Mouse (Mus musculus) Patski (cell line): ENCODE results near the gene Wars. TPM values are rescaled to one million over a fixed set of nuclear protein-coding genes. Genes with fewer than 3 reads are reported as not detected.
"Not testable (repeated sequence)": the region's sequence is repeated elsewhere in the genome, so short reads cannot be mapped to it uniquely, and the experiment has no call there.

Source experiments
- ATAC-seq: fragments of 100-300 bp; one replicate; pipeline ENCODE4 v1.8.0; 2021
- CTCF ChIA-PET: fragments of 350-600 bp; sonication (Branson Sonifier 250); formaldehyde crosslinking; loops from one replicate; lab custom pipeline; 2022; ENCODE audit warnings: inconsistent platforms; lab: Charles Lee
- POLR2A ChIA-PET: fragments of 350-600 bp; sonication (Branson Sonifier 250); formaldehyde crosslinking; loops from one replicate; lab custom pipeline; 2022; ENCODE audit warnings: antibody characterized with exemption, inconsistent platforms; lab: Charles Lee
- DNase-seq: peaks from one replicate; pipeline ENCODE4 v3.0.0-alpha.2; 2011; ENCODE audit warnings: low read depth, low spot score
- H3K27me3 ChIP-seq: fragments of 371-371 bp; one replicate; pipeline ENCODE4 v1.5.1; 2021
- CTCF ChIP-seq: fragments of 100-300 bp; IDR thresholded peaks from one replicate; pipeline ENCODE4 v1.5.1; 2021
- in situ Hi-C: fragments of 300-500 bp; cut with MboI; formaldehyde crosslinking; loops from 3 replicates; pipeline ENCODE4 v1.11.1; 2018; ENCODE audit warnings: low pct_unique_long_range_greater_than_20kb, mixed read lengths
- polyA plus RNA-seq: library from polyadenylated mRNA; unstranded; gene quantifications from one replicate; pipeline ENCODE4 v1.2.3, GENCODE M21; 2021

Gene Wars
- polyA plus RNA-seq, 1 experiment from 2014 or later, result 77.1 TPM

DNA sequence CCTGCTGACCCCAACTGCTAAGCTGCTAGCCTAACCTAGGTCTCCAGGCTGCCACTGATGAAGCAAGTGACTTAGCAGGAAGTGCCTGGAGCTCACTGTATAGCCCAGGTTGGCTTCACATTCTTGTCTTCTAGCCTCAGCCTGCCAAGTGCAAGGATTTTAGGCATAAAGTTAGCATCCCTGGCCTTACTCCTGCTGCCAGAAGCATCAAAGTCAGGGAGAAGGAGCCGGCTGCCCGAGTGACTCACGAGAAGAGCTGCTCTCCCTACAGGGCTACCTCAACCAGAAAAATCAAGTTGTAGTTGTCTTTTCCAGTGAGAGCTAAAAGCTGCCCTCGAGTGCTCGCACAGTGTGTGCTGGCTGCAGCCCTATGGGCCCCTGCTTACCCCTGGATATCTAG lies 35.5 kb downstream of the Wars start:
- POLR2A ChIA-PET, result interaction anchor here (0.5 kb wide), 1 partner anchor 276 kb away, joined by 3 read pairs; no protein-coding TSS in a partner anchor
- in situ Hi-C loops, result no loop called here
- H3K27me3 ChIP-seq, result no peaks in the 10 kb centered on the region
- no peak for DNase-seq
- no peak for TF ChIP-seq CTCF
- CTCF ChIA-PET, result interaction anchor here (1.6 to 1.8 kb wide), 2 partner anchors 10 to 21 kb away, joined by 3 to 4 read pairs; no protein-coding TSS in a partner anchor
- no peak for ATAC-seq

DNA sequence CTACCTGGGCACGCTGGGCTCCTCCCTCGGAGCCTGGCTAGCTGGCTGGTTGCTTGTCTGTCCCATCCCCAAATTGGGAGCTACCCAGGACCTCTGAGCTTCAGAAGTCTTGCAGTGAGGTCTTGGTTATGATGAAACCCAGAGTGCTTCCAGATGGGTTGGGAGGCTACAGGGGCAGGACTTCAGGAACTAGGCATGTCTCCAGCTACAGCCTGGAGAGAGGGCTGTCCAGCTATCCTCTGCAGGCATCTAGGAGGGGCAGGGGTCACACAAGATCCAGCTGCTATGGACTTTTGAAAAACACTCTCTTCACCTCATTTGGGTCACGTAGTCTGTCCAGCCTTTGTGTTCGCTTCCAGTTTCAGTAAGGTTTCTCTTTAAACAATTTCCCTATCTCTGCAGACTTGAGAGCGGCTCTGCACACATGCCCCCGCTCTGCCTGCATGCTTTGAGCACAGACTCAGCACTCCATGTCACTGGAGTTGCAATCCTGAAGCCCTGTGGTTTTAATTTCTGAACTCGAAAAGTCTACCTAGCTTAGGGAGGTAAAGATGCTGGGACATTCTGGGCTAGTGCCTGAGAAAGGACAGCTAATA lies 36.3 kb downstream of the Wars start:
- CTCF ChIA-PET, result interaction anchor here (1.6 to 1.8 kb wide), 2 partner anchors 11 to 20 kb away, joined by 3 to 4 read pairs; no protein-coding TSS in a partner anchor
- POLR2A ChIA-PET, result no interaction called here
- in situ Hi-C loops, result no loop called here
- TF ChIP-seq CTCF, result no peak
- ATAC-seq, result no peak
- DNase-seq, result no peak
- H3K27me3 ChIP-seq, result no peaks in the 10 kb centered on the region

DNA sequence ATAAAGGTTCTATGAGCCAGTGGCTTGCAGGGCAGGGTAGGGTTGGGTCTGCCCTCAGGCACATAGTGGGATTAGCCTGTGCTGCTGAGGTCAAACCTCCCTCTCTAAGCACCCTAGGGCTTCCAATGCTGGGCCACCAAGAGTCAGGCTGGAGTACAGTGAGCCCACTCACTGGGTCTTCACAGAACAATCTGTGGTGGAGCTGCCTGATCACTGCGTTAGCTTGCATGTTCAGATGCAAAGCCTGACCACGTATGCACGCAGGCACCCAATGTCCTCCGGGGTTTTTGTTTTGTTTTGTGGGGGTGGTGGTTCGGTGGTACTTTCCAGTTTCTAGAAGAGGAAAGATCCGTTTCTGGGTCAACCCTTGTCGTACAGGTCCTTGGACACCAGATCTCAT lies 36.9 kb downstream of the Wars start:
- H3K27me3 ChIP-seq, result no peaks in the 10 kb centered on the region
- in situ Hi-C loops, result no loop called here
- no peak for ATAC-seq
- DNase-seq, result no peak
- TF ChIP-seq CTCF, result no peak
- ChIA-PET POLR2A (no interaction called here), CTCF (interaction anchor here (1.2 to 1.8 kb wide), 2 partner anchors 12 to 15 kb away, joined by 3 to 4 read pairs; no protein-coding TSS in a partner anchor)

DNA sequence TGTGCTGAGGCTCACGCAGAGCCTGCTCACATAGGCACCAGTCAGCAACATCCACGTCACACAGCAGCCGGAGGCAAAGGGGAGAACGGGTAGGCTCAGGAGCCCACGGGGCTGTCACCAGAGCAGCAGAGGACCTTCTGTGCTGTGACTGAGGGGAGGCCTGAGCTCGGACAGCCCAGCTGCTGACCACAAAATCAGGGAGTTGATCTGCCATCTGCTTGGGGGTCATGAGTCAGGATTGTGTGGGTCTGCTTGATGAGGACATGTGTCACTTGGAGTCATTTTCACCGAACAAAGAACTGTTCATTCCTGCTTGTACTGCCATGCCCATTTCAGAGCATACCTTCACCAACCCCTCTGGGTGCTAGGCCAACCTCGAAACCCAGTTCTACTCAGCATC lies 37.8 kb downstream of the Wars start:
- in situ Hi-C loops, result no loop called here
- ATAC-seq (no peak), DNase-seq (no peak)
- H3K27me3 ChIP-seq, result no peaks in the 10 kb centered on the region
- ChIA-PET POLR2A (no interaction called here), CTCF (interaction anchor here (1.2 kb wide), 1 partner anchor 16 kb away, joined by 3 read pairs; no protein-coding TSS in a partner anchor)
- no peak for TF ChIP-seq CTCF

DNA sequence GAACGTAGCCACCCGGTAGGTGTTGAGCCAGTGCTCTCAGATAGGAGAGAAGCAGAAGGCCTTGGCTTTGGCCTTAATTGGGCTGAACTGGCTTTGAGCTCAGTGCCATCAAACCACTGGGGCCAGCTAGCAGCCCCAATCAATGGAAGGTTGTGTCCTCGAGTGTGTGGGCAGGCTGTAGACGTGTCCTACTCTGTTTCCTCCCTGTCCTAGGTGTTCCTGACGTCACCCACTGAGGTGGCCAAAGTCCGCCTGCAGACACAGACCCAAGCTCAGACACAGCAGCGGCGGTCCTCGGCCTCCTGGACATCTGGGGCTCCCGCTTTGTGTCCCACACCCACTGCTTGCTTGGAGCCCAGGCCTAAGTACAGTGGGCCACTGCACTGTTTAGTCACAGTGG lies 38.9 kb downstream of the Wars start:
- DNase-seq (no peak), ATAC-seq (no peak)
- in situ Hi-C loops, result no loop called here
- ChIA-PET CTCF (no interaction called here), POLR2A (no interaction called here)
- no peaks in the 10 kb centered on the region for H3K27me3 ChIP-seq
- no peak for TF ChIP-seq CTCF

DNA sequence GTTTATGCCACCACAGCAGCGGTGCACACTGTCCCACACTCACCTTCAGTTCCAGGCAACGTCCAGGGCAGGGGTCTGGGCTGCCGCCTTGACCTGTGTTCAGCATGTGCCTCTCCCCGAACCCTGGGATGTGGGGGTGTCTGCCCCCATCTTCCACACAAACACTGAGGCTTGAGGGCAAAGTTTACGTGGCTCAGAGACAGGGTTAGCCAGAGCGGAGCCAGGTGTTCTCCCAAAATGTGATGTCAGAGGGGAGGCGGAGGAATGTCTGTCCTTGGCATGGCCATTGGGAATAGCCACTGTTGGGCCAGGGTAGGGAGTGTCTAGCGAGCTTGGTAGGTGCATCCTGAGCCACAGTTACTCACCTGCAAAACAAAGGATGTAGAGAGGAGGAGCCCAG lies 41.2 kb downstream of the Wars start:
- DNase-seq, result no peak
- in situ Hi-C loops, result no loop called here
- ChIA-PET POLR2A (no interaction called here), CTCF (no interaction called here)
- no peaks in the 10 kb centered on the region for H3K27me3 ChIP-seq
- TF ChIP-seq CTCF, result no peak
- no peak for ATAC-seq

DNA sequence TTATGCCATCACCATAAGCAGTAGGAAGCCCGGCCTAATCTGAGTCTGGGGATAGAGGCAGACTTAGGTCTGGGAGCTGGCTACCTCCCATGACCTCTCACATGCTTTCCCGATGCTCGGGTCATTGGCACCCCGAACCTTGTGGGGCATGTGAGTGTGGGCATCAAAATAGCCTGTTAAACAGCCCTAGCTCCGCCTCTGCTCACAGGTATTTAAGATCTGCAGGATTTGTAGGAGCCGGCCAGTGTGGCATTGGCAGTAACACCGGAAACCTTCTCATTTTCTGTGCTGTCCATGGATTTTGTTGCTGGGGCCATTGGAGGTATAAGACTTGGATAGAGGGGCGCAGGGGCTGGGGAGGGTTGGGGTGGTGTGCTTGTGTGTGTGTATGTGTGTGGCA lies 43.1 kb downstream of the Wars start:
- TF ChIP-seq CTCF, result no peak
- ATAC-seq, result no peak
- DNase-seq, result no peak
- ChIA-PET POLR2A (interaction anchor here (1.2 kb wide), 1 partner anchor 9 kb away, joined by 3 read pairs; no protein-coding TSS in a partner anchor), CTCF (no interaction called here)
- in situ Hi-C loops, result no loop called here
- H3K27me3 ChIP-seq, result no peaks in the 10 kb centered on the region

DNA sequence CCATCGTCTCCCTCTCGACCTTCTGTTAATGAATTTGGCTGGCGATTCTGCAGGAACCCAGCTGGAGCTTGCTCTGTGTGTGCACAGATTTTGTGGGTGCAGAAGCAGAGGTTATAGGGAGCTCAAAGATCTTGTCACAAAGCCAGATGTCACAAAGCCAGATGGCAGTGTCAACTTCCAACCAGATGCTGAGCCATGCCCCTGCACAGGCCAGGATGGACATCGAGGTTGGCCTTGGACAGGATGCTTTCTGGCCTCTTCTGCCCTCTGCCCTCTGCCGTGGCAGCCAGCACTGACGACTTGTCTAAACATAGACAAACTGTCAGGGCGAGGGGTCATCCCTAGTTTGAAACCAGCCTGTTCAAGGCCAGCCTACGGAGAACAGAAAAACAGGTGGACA lies 43.8 kb downstream of the Wars start:
- ATAC-seq (no peak), DNase-seq (no peak)

DNA sequence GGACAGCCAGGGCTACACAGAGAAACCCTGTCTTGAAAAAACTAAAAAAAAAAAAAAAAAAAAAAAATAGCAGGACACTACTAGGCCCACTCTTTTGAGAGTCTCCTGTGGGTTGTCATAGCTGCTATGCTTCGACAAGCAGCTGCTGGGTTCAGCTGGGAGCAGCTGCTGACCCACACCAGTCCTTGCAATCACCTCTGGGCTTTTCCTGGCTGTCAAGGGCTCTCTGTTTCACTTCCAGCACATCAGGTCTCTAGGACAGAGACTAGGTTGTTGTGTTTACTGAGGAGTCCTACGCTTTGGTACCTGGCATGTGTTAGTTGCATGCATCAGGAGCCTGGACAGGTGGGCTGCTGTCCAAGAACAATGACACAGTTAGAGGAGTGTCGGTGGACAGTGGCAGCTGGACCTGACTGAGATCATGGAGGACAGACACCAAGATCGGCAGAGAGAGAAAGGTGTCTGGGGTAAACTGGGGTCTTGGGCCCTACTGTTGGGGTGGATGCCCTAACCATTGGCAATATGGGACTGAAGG lies 44.4 kb downstream of the Wars start:
- POLR2A ChIA-PET, result no interaction called here
- CTCF ChIA-PET, result interaction anchor here (1.2 kb wide), 1 partner anchor 10 kb away, joined by 3 read pairs; no protein-coding TSS in a partner anchor
- no peak for DNase-seq

More for the DNA sequence above, 43.8 kb downstream of the Wars start:
- ChIA-PET CTCF (interaction anchor here (1.2 kb wide), 1 partner anchor 11 kb away, joined by 3 read pairs; no protein-coding TSS in a partner anchor), POLR2A (no interaction called here)
- H3K27me3 ChIP-seq, result no peaks in the 10 kb centered on the region
- in situ Hi-C loops, result no loop called here
- TF ChIP-seq CTCF, result no peak

DNA sequence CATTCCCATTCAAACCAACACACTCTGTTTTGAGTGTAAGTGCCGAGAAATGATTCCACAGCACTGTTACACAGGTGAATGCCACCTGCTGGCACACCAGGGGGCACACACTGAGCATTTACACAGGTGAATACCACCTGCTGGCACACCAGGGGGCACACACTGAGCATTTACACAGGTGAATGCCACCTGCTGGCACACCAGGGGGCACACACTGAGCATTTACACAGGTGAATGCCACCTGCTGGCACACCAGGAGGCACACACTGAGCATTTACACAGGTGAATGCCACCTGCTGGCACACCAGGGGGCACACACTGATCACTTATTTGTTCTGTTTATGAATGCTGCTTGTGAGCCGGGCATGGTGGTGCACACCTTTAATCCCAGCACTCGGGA lies 45.9 kb downstream of the Wars start:
- H3K27me3 ChIP-seq, ATAC-seq, in situ Hi-C loops: not testable (repeated sequence)

More for the DNA sequence above, 44.4 kb downstream of the Wars start:
- no peaks in the 10 kb centered on the region for H3K27me3 ChIP-seq
- ATAC-seq, result no peak
- in situ Hi-C loops, result no loop called here
- TF ChIP-seq CTCF, result no peak

DNA sequence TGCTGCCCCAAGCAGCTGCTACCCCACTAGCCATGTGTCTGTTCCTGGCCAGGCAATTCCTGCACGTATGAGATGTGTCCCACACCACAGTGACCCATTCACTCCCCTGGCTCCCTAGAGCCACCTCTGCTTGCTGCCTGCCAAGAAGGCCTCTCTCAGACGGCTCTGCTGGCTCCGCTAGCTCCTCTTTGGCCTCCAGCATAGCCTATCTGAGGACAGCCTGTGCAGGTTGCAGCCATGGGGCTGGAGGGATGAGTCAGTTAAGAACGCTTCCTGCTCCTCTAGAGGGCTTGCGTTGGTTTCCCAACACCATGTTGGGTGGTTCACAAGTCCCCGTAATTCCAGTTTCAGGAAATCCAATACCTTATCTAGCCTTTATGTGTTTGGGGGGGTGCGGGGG lies 51.3 kb downstream of the Wars start:
- ATAC-seq, result no peak
- ChIA-PET CTCF (no interaction called here), POLR2A (no interaction called here)
- DNase-seq, result no peak
- in situ Hi-C loops, result no loop called here
- TF ChIP-seq CTCF, result no peak
- H3K27me3 ChIP-seq, result no peaks in the 10 kb centered on the region

More for the DNA sequence above, 45.9 kb downstream of the Wars start:
- POLR2A ChIA-PET, CTCF ChIA-PET, DNase-seq: not testable (repeated sequence)
